Mouse (Mus musculus) embryo, embryonic 11 days (tissue): ENCODE results near the gene Hnrnpc.
A peak's percentile ranks its signal among the peaks of the same experiment; 100 is the strongest.
"Not testable (repeated sequence)": the region's sequence is repeated elsewhere in the genome, so short reads cannot be mapped to it uniquely, and the experiment has no call there.

Experiments used
- DNase-seq: peaks from one replicate; pipeline ENCODE4 v3.0.0-alpha.2; 2015

Gene Hnrnpc

GRCm38 (mm10) chr14:52101285-52102157 is 2.3 kb downstream of the Hnrnpc start:
- no peak for DNase-seq

DNA sequence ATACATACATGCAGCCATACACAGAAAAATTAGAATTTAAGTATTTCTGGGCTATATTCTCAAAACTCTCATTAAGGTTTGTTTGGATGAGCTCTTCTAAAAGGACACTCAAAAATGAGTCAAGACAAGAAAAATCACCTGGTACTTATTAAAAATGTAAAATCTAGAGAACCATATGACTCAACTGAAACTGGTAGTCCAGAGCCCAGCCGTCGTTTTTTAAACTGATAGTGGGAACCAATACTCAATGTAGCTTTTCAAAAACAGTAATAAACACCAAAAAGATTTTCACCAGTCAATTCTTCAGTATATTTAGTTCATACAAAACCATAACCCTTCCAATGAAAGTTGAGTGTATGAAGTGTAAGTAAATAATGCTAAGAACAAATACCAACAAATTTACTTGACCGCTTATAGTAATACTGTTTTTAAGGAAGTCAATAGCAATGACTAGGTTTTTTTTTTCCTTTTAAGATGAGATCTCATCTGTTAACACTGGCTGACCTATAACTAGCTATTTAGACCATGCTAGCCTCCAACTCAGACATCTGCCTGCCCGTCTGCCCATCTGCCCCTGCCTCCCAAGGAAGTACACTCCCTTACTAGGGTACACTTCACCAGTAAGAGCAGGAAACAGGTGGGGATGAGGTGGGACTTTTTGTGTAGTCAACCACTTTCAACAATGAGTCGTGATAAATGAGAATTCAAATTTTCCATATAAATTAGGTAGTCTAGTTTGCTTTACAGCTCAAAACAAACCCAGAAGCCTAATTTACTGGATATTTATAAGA is 3.5 kb downstream of the Hnrnpc start:
- no peak for DNase-seq

- DNase-seq = no peak
Measured at GRCm38 (mm10) chr14:52099563-52099962, 4.3 kb downstream of the Hnrnpc start.

- not testable (repeated sequence) for DNase-seq
Measured at GRCm38 (mm10) chr14:52098387-52098786, 5.4 kb downstream of the Hnrnpc start.

- not testable (repeated sequence) for DNase-seq
Measured at GRCm38 (mm10) chr14:52097191-52097590, 6.6 kb downstream of the Hnrnpc start.

GRCm38 (mm10) chr14:52094533-52094932 is 9.3 kb downstream of the Hnrnpc start:
- DNase-seq = no peak

GRCm38 (mm10) chr14:52083083-52083482 is 20.7 kb downstream of the Hnrnpc start:
- DNase-seq = no peak

DNA sequence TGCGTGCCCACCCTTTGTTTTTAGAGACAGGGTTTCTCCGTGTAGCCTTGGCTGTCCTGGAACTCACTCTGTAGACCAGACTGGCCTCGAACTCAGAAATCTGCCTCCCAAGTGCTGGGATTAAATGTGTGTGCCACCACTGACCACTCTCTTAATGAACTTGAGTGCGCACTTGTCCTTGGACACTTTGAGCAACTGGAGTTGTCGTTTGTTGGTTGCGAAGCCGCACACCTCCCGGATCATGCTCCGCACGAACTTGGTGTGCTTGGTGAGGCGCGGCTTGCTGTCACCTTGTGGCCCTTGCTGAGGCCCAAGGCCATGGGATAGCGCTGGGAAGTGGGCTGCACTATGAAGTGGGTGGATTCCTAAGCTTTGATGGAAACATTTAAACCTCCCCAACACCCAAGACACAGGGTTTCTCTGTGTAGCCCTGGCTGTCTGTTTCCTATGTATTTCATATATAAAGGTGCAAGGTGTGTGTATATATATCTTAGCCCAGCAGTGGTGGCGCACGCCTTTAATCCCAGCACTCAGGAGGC is 32.2 kb downstream of the Hnrnpc start:
- no peak for DNase-seq

GRCm38 (mm10) chr14:52066135-52066534 is 37.7 kb downstream of the Hnrnpc start:
- no peak for DNase-seq

DNA sequence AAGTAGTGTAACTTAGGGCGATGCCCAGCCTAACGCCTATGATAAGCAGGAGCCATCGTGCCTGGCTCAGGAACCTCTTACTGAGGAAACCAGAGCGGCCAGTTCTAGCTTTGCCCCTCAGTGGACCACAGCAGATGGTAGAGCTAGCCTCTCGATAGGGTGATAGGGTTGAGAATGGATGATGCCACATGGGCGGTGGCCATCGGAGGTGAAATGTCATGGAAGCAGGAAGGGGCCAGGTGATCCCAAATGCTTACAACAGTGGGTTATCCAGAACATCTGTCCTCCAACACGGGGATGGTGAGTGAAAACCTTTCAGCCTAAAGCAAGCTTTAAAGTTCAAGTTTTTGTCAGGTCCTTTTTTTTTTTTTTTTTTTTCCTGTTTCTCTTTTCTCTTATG is 42.0 kb downstream of the Hnrnpc start:
- DNase-seq = no peak

DNA sequence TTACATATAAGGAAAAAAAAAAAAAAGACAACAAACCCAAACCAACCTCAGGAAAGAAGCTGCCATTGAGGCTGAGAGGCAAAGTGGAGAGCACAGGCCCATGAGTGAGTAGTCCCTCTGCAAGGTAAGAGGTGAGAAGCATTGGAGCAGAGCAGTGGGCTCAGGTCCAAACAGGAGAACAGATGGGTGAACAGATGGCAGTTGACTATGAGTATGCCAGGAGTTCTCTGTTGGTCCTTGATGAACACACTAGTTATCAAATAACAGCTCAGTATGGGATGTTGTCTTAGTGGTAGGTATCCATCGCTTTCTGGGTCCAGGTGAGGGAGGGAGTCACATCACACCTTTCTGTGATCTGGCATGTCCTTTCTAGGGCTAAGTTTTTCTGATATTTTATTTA is 43.0 kb downstream of the Hnrnpc start:
- DNase-seq = no peak

- DNase-seq = no peak
Measured at GRCm38 (mm10) chr14:52059982-52060381, 43.8 kb downstream of the Hnrnpc start.

DNA sequence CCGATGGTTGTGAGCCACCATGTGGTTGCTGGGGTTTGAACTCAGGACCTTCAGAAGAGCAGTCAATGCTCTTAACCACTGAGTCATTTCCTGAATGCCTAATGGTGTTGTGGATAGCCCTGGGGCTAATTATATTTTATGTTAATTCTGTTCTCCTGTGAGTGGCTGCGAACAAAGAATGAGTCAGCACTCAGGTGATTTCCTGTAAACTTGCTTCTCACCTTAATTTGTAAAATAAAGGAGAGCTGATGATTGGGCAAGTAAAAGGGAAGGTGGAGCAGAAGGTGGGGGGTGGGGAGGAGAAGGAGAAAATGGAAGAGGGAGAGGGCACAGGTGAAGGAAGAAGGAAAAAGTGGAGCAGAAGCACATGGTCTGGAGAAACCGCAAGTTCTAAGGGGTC is 51.1 kb downstream of the Hnrnpc start:
- not testable (repeated sequence) for DNase-seq

GRCm38 (mm10) chr14:52045966-52046565 is 57.8 kb downstream of the Hnrnpc start:
- no peak for DNase-seq

DNA sequence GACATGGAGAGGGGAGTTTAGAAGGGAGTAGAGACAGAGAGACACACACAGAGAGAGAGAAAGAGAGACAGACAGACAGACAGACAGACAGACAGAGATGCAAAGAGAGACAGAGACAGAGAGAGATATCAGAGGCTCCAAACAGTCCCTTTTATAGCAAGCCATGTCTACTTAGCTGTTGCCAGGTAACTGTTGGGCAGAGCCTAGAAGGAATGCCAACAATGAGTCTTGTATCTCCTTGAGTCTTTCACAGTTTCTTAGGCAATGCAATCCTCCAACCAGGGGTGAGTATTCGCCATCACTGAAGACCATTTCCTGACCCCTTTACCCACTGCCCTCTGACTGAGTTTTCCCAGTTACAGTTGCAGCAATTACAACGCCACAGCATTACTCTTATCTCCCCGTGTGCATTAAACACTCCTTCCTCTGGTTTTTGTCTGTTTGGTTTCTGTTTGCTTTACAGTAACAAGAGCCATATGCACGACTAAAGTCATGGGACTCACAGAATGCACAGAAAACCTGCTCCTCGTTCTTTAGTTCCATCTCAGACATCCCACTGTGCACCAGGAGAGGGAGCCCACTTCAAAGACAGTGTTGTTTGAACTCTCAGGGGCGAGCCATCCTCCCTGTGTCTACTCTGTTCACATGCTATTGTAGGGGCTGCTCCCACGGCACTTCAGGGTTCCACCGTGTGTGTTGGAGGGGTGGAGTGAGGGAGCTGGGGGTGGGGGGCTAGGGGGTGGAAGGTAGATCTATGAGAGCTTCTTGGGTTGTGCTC is 58.7 kb downstream of the Hnrnpc start:
- DNase-seq = peak; percentile 68

- DNase-seq = no peak
Measured at GRCm38 (mm10) chr14:52043446-52043845, 60.4 kb downstream of the Hnrnpc start.

- not testable (repeated sequence) for DNase-seq
Measured at GRCm38 (mm10) chr14:52042359-52042758, 61.5 kb downstream of the Hnrnpc start, which contains the start of gene Olfr221. Olfr221 (minus strand) TSS chr14:52042459.

GRCm38 (mm10) chr14:52039332-52039731 is 64.5 kb downstream of the Hnrnpc start:
- no peak for DNase-seq

- DNase-seq = no peak
Measured at GRCm38 (mm10) chr14:52035926-52036325, 67.9 kb downstream of the Hnrnpc start.

DNA sequence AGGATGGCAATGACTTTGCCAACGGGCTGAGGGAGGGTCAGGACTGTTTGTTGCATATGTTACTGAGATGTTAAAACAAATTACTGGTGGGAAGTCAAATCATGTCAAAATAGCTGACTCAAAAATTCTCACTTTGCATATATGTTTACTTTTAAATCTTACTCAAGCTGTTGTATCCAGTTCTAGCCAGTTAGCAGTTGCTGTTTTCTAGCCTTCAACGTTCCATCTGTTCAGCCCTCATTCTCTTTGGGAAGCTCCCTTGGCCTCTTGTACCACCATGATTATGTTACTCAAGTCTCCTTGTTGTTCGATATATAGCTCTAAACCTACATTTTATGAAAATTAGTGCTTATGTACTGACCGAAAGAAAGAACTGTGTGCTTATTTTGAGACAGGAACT is 77.5 kb downstream of the Hnrnpc start:
- no peak for DNase-seq

DNA sequence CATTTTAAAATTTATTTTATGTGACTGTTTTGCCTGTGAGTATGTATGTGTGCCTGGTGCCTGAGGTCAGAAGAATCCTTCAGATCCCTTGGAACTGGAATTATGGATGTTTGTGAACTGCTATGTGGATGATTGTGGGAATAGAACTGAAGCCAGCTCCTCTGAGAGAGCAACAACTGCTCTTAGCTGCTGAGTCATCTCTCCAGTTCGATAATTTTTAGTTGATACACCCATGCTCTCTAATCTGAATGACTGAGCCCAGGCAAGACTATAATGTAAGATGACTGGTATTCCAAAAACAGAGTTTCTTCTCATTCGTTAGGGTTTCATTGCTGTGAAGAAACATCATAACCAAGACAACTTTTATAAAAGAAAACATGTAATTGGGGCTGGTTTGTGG is 79.7 kb downstream of the Hnrnpc start:
- no peak for DNase-seq
